Mouse (Mus musculus): Measurements from ENCODE around the gene D330045A20Rik.
"Not testable (repeated sequence)": the region's sequence is repeated elsewhere in the genome, so short reads cannot be mapped to it uniquely, and the experiment has no call there.

Gene D330045A20Rik

DNA sequence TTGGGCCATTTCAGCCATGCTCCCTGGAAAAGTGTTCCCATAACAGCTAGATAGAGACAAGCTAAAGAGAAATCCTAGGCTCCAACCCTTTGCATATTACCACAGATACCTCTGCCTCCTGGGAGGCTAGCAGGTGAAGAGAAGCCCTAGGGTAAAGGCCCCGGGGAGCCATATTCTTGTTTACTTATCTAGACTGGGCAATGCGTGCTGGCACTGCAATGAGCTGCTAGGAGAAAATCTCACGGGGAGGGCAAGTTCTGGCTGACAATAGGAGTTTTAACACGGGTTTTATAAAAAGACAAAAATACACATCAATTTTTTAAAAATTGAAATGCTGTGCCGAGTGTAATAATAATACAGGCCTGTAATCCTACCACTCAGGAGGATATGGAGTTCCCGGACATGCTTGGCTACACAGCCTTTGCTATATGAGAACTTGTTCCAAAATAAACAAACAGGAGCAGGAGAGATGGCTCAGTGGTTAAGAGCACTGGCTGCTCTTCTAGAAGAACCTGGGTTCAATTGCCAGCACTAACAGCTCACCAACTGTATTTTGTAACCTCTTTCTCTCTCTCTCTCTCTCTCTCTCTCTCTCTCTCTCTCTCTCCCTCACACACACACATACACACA lies 98.6 kb downstream of the D330045A20Rik start:
- DNase-seq (ENCODE audit: low read depth): no peak

DNA sequence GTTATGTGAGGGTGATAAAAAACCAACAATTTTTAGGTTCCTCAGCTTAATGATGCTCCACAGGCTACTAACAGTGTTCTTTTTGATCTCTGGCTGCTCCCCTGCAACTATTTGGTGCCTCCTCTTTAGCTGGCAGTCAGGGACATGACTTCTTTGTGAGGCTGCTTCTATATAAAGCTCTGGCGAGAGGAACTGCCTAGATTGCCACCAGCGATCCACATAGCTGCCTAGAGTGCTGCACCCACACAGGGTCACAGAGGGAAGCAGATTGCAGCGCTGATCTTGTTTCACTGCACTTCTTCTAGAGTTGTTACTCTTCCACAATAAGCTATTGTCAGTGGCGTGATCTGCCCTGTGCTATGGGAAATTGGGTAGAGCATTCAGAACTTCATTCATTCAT lies 103.4 kb downstream of the D330045A20Rik start:
- DNase-seq (ENCODE audit: low read depth): no peak

DNA sequence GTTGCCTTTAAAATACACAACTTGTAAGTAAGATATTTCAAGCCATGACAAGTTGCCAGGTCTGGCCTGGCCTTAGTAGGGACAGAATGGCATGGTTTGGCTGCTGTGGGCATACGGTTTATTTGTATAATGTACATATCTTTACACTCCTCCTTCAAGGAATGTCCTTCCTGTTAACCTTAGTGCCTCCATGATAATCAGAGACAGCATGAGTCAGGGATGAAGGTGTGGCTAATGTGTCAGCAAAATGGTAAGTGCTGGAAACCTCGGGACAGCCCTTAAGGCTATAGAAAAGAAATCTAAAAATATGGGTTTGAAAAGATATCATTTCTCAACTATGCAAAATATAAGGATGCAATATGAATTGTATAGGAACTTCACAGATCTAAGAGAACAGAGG lies 106.5 kb downstream of the D330045A20Rik start:
- DNase-seq (ENCODE audit: low read depth): not testable (repeated sequence)

DNA sequence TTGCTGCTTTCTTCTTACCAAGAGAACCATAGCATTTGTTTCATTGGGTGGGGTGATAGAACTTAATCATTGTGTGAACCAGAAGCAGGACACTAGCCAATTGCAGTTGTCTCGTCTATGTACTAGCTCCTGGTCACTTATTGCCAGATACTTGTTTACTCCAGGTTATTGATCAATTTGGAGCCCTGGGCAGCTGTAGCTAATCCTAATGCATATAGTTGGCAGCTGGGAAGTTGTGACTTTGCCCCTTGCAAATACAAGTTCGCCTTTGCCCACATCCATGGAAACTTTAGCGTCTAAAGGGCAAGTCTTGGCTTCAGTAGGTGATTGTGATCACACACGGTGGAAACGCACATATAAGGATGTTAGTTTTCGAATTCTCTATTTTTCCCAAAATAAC lies 116.2 kb downstream of the D330045A20Rik start:
- no peak for DNase-seq (ENCODE audit: low read depth)
